Mouse (Mus musculus): Measurements from ENCODE around the gene Socs3. TPM values are rescaled to one million over a fixed set of nuclear protein-coding genes. Genes with fewer than 3 reads are reported as not detected.
A peak's percentile ranks its signal among the peaks of the same experiment; 100 is the strongest.

Gene Socs3
- total RNA-seq, 2 experiments from 2014 or later, result 4.5 to 4.9 TPM

DNA sequence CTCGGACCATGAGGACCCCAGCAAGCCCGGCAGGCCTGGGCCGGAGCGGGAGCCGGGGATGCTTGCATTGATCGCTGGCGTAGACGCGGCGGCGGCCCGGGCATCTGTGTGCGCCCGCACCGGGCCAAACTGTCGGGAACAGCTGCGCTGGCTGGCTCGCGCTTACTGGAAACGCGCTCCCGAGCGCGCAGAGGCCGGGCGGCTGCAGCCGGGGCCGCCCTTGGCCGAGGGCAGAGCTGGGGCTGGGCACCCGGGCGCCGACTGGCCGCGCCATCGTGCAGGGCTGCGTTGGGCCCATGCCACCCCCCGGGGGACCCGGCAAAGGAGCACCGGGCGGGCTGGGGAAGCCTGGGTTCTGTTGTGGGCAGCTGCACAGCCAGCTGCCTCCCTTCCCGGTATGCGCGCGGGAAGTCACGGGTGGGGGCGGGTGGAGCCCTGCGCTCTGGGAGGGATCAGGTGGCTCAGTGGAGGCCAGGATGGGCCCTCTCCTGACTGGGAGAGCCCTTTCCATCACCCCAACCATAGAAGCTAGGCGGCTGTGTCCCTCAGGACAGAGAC is 39.0 kb downstream of the Socs3 start:
- peak; percentile 31 to 37 for DNase-seq (ENCODE audit: low spot score in 2 of 2)

DNA sequence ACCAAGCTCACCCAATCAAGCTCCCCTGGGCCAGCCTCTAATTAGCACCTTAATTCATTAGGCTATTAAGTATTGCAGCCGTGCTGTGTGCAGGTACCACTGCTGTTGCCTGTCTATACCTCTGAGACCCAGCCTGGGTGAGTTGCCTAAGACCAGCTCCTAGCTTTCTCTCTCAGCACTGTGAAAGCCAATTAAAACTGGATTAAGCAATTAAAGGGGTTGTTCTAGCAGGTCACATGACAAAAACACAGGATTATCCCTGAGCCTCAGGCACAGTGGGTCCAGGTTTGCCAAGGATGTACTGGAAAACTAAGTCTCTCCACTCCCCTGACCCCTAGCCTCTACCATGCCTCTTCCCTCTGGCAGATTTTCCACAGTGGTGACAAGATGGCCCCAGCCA is 44.3 kb downstream of the Socs3 start:
- DNase-seq (ENCODE audit: low spot score in 2 of 2), result no peak

DNA sequence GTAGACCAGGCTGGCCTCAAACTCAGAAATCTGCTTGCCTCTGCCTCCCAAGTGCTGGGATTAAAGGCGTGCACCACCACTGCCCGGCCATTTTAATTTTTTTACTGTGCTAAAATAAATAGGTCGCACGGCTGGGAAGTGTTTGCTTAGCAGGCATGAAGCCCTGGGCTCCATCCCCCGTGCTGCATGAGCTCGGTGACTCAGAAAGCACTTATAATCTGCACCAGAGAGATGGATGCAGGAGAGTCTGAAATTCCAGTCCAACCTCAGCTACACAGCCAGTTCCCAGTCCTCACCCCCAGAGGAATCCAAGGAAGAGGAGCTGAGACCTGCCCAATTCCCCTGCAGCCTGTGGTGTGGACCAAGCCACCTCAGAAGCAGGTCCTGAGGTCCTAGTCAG is 45.4 kb downstream of the Socs3 start:
- no peak for DNase-seq (ENCODE audit: low spot score in 2 of 2)

DNA sequence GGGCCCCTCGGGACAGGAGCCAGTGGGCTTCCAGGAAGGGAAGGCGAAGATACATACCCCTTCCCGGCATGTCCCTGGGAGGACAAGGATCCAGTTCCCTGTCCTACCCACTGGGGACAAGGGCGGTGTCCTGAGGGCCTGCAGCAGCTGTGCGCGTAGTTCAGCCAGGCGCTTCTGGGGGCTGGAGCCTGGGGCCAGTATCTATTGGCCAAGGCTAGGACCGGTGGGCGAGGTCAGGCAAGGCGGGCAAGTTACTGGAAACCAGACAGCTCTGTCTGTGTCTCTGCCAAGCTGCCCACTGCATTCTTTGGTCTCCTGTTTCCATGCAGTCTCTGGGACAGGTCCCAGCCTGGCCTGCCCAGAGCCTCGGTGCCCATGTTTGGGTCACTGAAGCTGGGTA is 46.6 kb downstream of the Socs3 start:
- DNase-seq (ENCODE audit: low spot score in 2 of 2), result no peak

DNA sequence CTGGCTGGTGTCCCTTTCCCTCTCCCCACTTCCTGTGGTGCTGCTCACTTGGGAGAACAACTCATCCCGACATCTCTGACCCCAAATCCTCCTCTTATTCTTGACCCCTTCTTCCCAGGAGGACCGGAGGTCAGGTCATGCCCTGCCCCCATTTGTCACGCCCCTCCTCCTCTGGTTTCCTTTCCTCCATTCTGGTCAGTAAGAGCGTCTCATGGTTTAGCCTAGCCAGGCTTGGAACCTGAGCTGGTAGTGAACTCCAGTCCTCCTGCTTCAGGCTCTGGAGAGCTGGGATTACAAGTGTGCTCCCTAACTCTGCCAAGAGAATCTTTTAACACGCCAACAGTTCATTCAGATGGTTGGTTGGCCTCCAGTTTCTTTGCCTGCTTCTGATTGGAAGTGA is 50.6 kb downstream of the Socs3 start:
- DNase-seq (ENCODE audit: low spot score in 2 of 2), result no peak

DNA sequence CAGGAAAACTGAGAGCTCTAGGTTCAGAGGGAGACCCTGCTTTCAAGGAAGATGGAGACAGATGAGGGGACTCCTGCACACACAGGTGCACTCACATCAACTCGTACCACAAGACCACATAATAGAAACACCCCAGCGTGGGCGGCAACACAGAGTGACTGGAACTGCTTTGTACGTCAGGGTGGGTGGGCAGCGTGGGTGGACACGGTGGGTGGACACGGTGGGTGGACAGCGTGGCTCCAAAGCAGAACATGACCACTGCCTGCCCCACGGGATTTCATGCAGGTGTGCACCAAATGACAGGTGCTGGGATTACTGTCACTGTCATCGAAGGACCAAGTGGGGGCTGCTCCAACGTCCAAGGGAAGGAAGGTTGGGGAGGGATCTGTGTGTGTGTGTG is 51.3 kb downstream of the Socs3 start:
- DNase-seq (ENCODE audit: low spot score in 2 of 2), result no peak

Small RNAs within 50 kb of the gene (microRNA-seq; reads per million reads assigned to microRNA genes)
- 3.6 to 3.7 reads per million in 2 experiments for gene Mir6933

Other genes with a start within 250 kb of the Socs3 start
- 1 to 10 TPM in 1 of 2 experiments, under 1 TPM in 1; 0.40 to 1.1 TPM for gene Tmc8, start 188.0 kb downstream of the Socs3 start, total RNA-seq (2021)
- gene Tmc6, start 187.8 kb downstream of the Socs3 start, total RNA-seq (2021), result 1 to 10 TPM; 7.0 to 7.3 TPM
- gene 6030468B19Rik, start 172.4 kb downstream of the Socs3 start, total RNA-seq (2021), result not detected
- gene Gm20708, start 160.4 kb downstream of the Socs3 start, total RNA-seq (2021), result 1 to 10 TPM in 1 of 2 experiments, under 1 TPM in 1; 0.86 to 2.6 TPM
- gene Syngr2, start 160.4 kb downstream of the Socs3 start, total RNA-seq (2021), result 10 to 100 TPM in 1 of 2 experiments, 1 to 10 TPM in 1; 9.3 to 15.8 TPM
- gene Afmid, start 144.1 kb downstream of the Socs3 start, total RNA-seq (2021), result 1 to 10 TPM; 4.1 to 6.3 TPM
- gene Tk1, start 144.0 kb downstream of the Socs3 start, total RNA-seq (2021), result under 1 TPM; 0.84 to 0.98 TPM
- under 1 TPM; 0.65 to 0.87 TPM for gene Birc5, start 120.8 kb downstream of the Socs3 start, total RNA-seq (2021)
- gene Tmem235, start 109.3 kb downstream of the Socs3 start, total RNA-seq (2021), result not detected
- 1 to 10 TPM; 2.8 to 5.0 TPM for gene Tha1, start 96.6 kb downstream of the Socs3 start, total RNA-seq (2021)
- 10 to 100 TPM; 87.1 to 89.0 TPM for gene Pgs1, start 16.2 kb upstream of the Socs3 start, total RNA-seq (2021)
- under 1 TPM; 0.12 to 0.30 TPM for gene Dnah17, start 160.6 kb upstream of the Socs3 start, total RNA-seq (2021)